Mouse (Mus musculus): ENCODE data around the gene Aqp9. TPM values are rescaled to one million over a fixed set of nuclear protein-coding genes. Genes with fewer than 3 reads are reported as not detected.

Gene Aqp9
- total and polyA plus RNA-seq, 2 experiments from 2014 or later = 0.37 to 2.5 TPM

DNA sequence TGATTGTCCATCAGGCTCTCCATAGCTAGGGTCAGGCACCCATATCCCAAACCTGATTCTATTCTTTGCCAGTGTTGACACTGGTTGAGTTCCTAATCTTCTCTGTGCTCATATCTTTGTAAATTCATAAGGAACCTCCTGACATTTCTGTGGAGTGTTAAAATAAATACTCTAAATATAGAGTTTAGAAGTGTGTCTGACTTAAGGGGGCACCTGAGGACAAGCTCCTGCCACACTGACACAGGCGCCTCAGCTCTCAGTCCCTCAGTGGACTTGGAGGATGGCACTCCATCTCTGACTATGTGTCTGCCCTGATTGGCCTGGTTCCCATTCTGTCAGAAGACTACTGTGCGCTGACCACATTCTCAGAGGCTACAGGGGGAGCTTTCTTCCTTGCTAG lies 97.9 kb downstream of the Aqp9 start:
- TF ChIP-seq CTCF (IDR thresholded peaks at IDR 0.05; ENCODE audit: low read depth) = no peak
- H3K27me3 ChIP-seq (ENCODE audit: insufficient read depth, low read length) = no peaks in the 10 kb centered on the region
- no peak overlapping the region for H3K4me2 ChIP-seq (ENCODE audit: low read depth, low read length)
- ATAC-seq (no peak), DNase-seq (ENCODE audit: low spot score) (no peak)
- H3K4me1 ChIP-seq (ENCODE audit: insufficient read depth, low read length) = no peaks in the 10 kb centered on the region
- H3K27ac ChIP-seq = no peak overlapping the region
- H3K9me3 ChIP-seq (ENCODE audit: low read length) = no peaks in the 10 kb centered on the region
- H3K4me3 ChIP-seq (ENCODE audit: low read length) = no peak overlapping the region
- H3K36me3 ChIP-seq (ENCODE audit: insufficient read depth, low read length) = no peaks in the 10 kb centered on the region
- H3K9ac ChIP-seq (replicated peaks; ENCODE audit: low read length) = no peak overlapping the region
- 89% methylated on average over 2 of the region's 2 CpGs for WGBS

DNA sequence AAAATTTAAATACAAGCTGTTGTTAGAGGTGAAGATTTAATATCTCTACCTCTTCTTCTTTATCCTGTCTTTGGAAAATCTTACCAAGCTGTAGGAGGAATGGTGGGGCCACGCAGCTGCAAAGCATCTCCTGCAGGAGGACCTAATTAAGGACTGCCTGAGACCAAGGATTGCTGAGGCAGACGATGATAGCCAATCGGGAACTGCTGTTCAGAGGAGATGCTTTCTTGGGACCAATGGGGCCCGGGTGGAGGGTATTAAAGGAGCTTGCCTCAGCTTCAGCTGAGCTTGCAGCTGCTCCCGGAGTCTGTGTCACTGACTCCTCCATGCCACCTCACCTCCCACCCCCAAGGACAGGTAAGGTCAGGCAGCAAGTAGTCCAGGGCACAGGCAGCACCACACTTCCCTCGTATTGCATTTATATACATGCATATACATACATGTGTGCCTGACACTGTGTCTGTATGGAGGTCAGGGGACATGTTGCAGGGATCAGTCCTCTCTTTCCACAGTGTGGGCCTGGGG lies 99.6 kb downstream of the Aqp9 start:
- Histone ChIP-seq H3K4me1 (ENCODE audit: insufficient read depth, low read length) (no peaks in the 10 kb centered on the region), H3K4me3 (ENCODE audit: low read length) (no peak overlapping the region), H3K27me3 (ENCODE audit: insufficient read depth, low read length) (no peaks in the 10 kb centered on the region), H3K9ac (replicated peaks; ENCODE audit: low read length) (no peak overlapping the region), H3K27ac (no peak overlapping the region), H3K36me3 (ENCODE audit: insufficient read depth, low read length) (no peaks in the 10 kb centered on the region), H3K9me3 (ENCODE audit: low read length) (no peaks in the 10 kb centered on the region), H3K4me2 (ENCODE audit: low read depth, low read length) (no peak overlapping the region)
- TF ChIP-seq CTCF (IDR thresholded peaks at IDR 0.05; ENCODE audit: low read depth) = no peak
- DNase-seq (ENCODE audit: low spot score) (no peak), ATAC-seq (no peak)
- WGBS = 67% methylated on average over 6 of the region's 6 CpGs

DNA sequence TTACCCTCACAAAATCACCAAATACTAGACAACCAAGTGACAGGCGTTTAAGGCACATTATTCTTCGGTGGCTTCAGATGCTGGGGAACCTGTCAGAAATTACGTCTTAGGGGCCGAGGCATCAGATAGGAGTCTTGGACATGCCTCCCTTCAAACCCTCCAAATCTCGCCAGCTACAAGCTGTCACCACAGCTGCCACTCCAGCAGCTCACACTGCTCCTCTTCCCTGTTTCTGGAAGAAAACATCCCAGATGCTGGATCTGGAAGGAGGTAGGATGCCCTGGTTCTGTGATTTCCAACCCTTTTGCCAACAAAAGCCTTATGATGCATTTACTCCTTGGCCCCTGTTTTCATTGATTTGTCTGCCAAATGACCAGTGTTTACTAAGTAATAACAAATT lies 101.3 kb downstream of the Aqp9 start:
- H3K4me2 ChIP-seq (ENCODE audit: low read depth, low read length) = no peak overlapping the region
- no peaks in the 10 kb centered on the region for H3K4me1 ChIP-seq (ENCODE audit: insufficient read depth, low read length)
- H3K36me3 ChIP-seq (ENCODE audit: insufficient read depth, low read length) = no peaks in the 10 kb centered on the region
- H3K9me3 ChIP-seq (ENCODE audit: low read length) = no peaks in the 10 kb centered on the region
- 74% methylated on average over 5 of the region's 5 CpGs for WGBS
- no peak overlapping the region for H3K9ac ChIP-seq (replicated peaks; ENCODE audit: low read length)
- H3K27me3 ChIP-seq (ENCODE audit: insufficient read depth, low read length) = no peaks in the 10 kb centered on the region
- DNase-seq (ENCODE audit: low spot score) (no peak), ATAC-seq (no peak)
- H3K27ac ChIP-seq = no peak overlapping the region
- H3K4me3 ChIP-seq (ENCODE audit: low read length) = no peak overlapping the region
- no peak for TF ChIP-seq CTCF (IDR thresholded peaks at IDR 0.05; ENCODE audit: low read depth)

DNA sequence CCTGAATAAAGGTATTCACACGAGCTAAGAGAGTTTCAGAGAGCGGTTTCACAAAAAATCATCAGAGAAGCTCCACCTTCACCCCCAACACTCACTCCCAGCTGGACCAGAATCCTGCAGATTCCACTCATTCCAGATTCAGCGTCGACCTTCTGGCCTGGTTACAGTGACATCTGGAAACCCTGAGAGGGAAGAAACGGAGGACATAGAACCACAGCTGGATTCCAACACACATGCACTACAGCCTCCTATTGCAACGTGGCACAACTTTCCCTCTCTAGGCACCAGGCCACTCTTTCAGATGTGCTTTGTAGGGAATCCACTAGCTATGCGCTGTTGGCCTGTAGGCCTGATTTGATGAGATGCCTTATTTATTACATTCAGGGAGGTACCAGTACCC lies 102.0 kb downstream of the Aqp9 start:
- DNase-seq (ENCODE audit: low spot score) (no peak), ATAC-seq (no peak)
- H3K27ac ChIP-seq = no peak overlapping the region
- H3K4me2 ChIP-seq (ENCODE audit: low read depth, low read length) = no peak overlapping the region
- no peak overlapping the region for H3K4me3 ChIP-seq (ENCODE audit: low read length)
- H3K4me1 ChIP-seq (ENCODE audit: insufficient read depth, low read length) = no peaks in the 10 kb centered on the region
- no peak overlapping the region for H3K9ac ChIP-seq (replicated peaks; ENCODE audit: low read length)
- 71% methylated on average over 7 of the region's 7 CpGs for WGBS
- no peaks in the 10 kb centered on the region for H3K27me3 ChIP-seq (ENCODE audit: insufficient read depth, low read length)
- H3K36me3 ChIP-seq (ENCODE audit: insufficient read depth, low read length) = no peaks in the 10 kb centered on the region
- no peaks in the 10 kb centered on the region for H3K9me3 ChIP-seq (ENCODE audit: low read length)
- TF ChIP-seq CTCF (IDR thresholded peaks at IDR 0.05; ENCODE audit: low read depth) = no peak

DNA sequence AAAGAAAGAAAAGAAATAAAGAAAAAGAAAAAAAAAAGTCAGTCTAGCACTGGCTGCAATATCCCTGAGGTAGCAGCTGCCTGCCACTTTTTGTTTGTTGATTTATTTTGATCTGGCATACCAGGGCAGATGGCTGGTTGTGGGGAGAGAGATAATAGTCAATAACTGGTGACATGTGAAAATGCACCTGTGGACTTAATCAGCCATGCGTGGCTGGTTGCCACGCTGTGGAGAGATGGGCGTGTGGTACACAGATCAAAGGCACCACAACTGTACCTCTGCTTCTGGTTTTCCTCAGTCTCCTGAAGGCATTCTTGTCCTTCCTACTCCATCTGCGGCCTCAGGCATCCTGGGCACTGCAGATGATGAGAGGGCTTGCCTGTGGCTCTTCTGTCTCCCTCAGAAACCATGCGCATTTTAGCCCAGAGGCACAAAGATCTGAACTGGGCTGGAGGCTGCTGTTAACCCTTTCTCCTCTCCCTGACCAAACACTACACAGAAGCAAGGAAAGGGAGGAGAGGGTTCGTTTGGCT lies 103.1 kb downstream of the Aqp9 start:
- Histone ChIP-seq H3K27me3 (ENCODE audit: insufficient read depth, low read length) (no peaks in the 10 kb centered on the region), H3K27ac (no peak overlapping the region), H3K9ac (replicated peaks; ENCODE audit: low read length) (no peak overlapping the region), H3K36me3 (ENCODE audit: insufficient read depth, low read length) (no peaks in the 10 kb centered on the region), H3K4me2 (ENCODE audit: low read depth, low read length) (no peak overlapping the region), H3K9me3 (ENCODE audit: low read length) (no peaks in the 10 kb centered on the region), H3K4me1 (ENCODE audit: insufficient read depth, low read length) (no peaks in the 10 kb centered on the region), H3K4me3 (ENCODE audit: low read length) (no peak overlapping the region)
- WGBS = 64% methylated on average over 6 of the region's 6 CpGs
- ATAC-seq (0 out of 2 replicates have a peak, but pooled peaks have one; percentile 56), DNase-seq (ENCODE audit: low spot score) (peak; percentile 48)
- TF ChIP-seq CTCF (IDR thresholded peaks at IDR 0.05; ENCODE audit: low read depth) = no peak

DNA sequence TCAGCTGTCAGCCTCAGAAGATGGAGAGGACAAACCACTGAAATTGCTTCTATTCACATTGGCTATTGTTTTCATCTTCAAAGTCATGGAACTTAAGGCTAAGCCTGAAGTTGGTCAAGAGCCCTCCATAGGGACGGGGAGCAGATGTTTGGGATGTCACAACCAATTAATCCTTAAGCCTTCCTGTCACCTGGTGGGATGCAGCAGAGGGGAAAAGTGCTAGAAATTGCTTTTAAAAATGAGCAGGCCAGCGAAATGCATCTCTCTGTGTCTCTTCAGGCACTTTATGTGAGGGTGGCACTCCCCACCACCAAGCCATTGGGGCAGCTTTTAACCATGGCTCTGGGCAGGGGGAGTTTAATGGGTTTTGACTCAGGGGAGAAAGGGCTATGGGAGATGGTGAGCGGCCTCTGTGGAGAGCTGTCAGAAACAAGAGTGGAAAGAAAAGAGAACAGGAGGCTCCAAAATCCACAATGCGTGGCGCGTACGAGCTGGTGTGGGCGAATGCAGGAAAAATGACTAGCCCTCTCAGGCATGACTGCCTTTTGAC lies 104.1 kb downstream of the Aqp9 start:
- no peaks in the 10 kb centered on the region for H3K27me3 ChIP-seq (ENCODE audit: insufficient read depth, low read length)
- no peaks in the 10 kb centered on the region for H3K9me3 ChIP-seq (ENCODE audit: low read length)
- H3K4me2 ChIP-seq (ENCODE audit: low read depth, low read length) = no peak overlapping the region
- no peak for TF ChIP-seq CTCF (IDR thresholded peaks at IDR 0.05; ENCODE audit: low read depth)
- no peak overlapping the region for H3K9ac ChIP-seq (replicated peaks; ENCODE audit: low read length)
- H3K4me3 ChIP-seq (ENCODE audit: low read length) = no peak overlapping the region
- no peaks in the 10 kb centered on the region for H3K36me3 ChIP-seq (ENCODE audit: insufficient read depth, low read length)
- ATAC-seq (no peak), DNase-seq (ENCODE audit: low spot score) (no peak)
- H3K4me1 ChIP-seq (ENCODE audit: insufficient read depth, low read length) = no peaks in the 10 kb centered on the region
- 60% methylated on average over 8 of the region's 8 CpGs for WGBS
- H3K27ac ChIP-seq = no peak overlapping the region

DNA sequence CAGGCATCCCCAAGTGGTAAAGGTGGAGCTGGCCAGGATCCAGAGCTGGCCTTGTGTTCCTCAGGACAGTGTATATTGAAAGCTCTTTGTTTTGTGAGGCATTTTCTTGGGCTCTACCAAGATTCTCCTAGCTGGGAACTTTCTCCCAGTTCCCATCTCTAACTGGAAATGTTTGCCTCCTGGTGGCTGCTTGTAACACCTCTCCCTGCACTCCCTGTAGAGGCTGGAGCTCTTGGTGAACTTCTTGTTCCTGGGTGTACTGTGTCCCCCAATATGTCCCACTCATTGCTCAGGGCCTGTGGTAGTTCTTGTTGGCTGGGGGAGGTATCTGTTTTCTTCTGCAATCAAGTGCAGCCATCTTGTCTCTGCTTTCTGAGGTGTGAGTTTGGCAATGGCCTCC lies 104.9 kb downstream of the Aqp9 start:
- Histone ChIP-seq H3K4me1 (ENCODE audit: insufficient read depth, low read length) (no peaks in the 10 kb centered on the region), H3K4me2 (ENCODE audit: low read depth, low read length) (no peak overlapping the region), H3K36me3 (ENCODE audit: insufficient read depth, low read length) (no peaks in the 10 kb centered on the region), H3K27ac (no peak overlapping the region), H3K27me3 (ENCODE audit: insufficient read depth, low read length) (no peaks in the 10 kb centered on the region), H3K9me3 (ENCODE audit: low read length) (no peaks in the 10 kb centered on the region), H3K9ac (replicated peaks; ENCODE audit: low read length) (no peak overlapping the region), H3K4me3 (ENCODE audit: low read length) (no peak overlapping the region)
- DNase-seq (ENCODE audit: low spot score) = no peak
- TF ChIP-seq CTCF (IDR thresholded peaks at IDR 0.05; ENCODE audit: low read depth) = peak; percentile 28; the same call in 1 of the 2 replicates
- ATAC-seq = no peak
